ENCODE assay signal across 8 mouse cellular contexts in the genomic region with DNA sequence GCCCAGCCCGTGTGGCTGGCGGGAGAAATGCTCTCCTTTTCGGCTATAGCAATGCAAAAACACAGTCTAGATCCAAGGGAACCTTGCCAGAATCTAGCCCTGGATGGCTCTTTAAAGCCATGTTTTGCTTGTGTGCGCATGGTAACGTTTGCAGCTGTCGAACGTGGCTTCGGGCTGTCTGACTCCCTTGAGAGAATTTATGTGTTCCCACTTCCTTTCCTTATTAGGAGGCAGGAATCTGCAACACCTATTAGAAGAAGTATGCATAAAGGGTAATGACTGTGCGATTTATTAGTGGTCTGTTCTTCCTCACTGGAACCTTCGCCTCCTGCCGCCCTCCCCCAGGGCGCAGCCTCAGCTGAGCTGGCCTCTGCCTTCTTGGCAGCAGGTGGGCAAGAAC.
DNase-seq lines count a peak whose midpoint lies in the region; ATAC-seq and TF ChIP-seq lines count a peak whose summit lies in the region.

No protein-coding gene starts in this region.

- H3K27me3 ChIP-seq in heart, embryonic 10.5 days (ENCODE audit: insufficient read depth, poor library complexity, severe bottlenecking) = no peaks in the 10 kb centered on the region
- no peaks in the 10 kb centered on the region for H3K27me3 ChIP-seq in myocyte (ENCODE audit: control insufficient read depth, insufficient read depth, insufficient read length)
- no peaks in the 10 kb centered on the region for H3K27me3 ChIP-seq in midbrain, embryonic 16.5 days (ENCODE audit: control insufficient read depth, insufficient read depth, low read depth, low read length)

- H3K36me3 ChIP-seq in heart, embryonic 10.5 days = no peaks in the 10 kb centered on the region
- H3K36me3 ChIP-seq in myocyte (ENCODE audit: control insufficient read depth, insufficient read depth) = no peaks in the 10 kb centered on the region
- no peaks in the 10 kb centered on the region for H3K36me3 ChIP-seq in midbrain, embryonic 16.5 days (ENCODE audit: control insufficient read depth, insufficient read depth, low read length)

- no peak overlapping the region for H3K4me3 ChIP-seq in heart, embryonic 10.5 days
- H3K4me3 ChIP-seq in myocyte = no peak overlapping the region
- H3K4me3 ChIP-seq in midbrain, embryonic 16.5 days (ENCODE audit: low read depth, low read length) = no peak overlapping the region

- peak; percentile 10 to 14 for DNase-seq in frontal cortex, postnatal 36 days (ENCODE audit: low spot score in 2 of 2)
- DNase-seq in frontal cortex, postnatal 25 days (ENCODE audit: low spot score in 2 of 2) = no peak
- peak; percentile 20 for DNase-seq in brain, adult 2 months (ENCODE audit: low read depth, low spot score)
- no peak for DNase-seq in heart, embryonic 10.5 days (ENCODE audit: low spot score)
- DNase-seq in kidney, postnatal 14 days = peak; percentile 70
- no peak for DNase-seq in thymus, postnatal 0 days (ENCODE audit: low spot score)

- H3K9ac ChIP-seq in midbrain, embryonic 16.5 days (ENCODE audit: low read depth, low read length) = no peak overlapping the region

- no peak overlapping the region for H3ac ChIP-seq in myocyte (ENCODE audit: control insufficient read depth, insufficient read length)

- H3K4me2 ChIP-seq in myocyte (ENCODE audit: low read depth) = no peak overlapping the region
- H3K4me2 ChIP-seq in midbrain, embryonic 16.5 days (ENCODE audit: low read length) = no peak overlapping the region

- H3K4me1 ChIP-seq in heart, embryonic 10.5 days = peaks cover 12% of the 10 kb centered on the region
- no peaks in the 10 kb centered on the region for H3K4me1 ChIP-seq in midbrain, embryonic 16.5 days (ENCODE audit: control insufficient read depth, insufficient read depth, low read length)

- ATAC-seq in midbrain, embryonic 16.5 days = no peak

- WGBS in heart, embryonic 10.5 days = 44% methylated on average over 12 of the region's 12 CpGs
- 53% methylated on average over 12 of the region's 12 CpGs for WGBS in midbrain, embryonic 16.5 days

- no peaks in the 10 kb centered on the region for H3K9me3 ChIP-seq in heart, embryonic 10.5 days
- no peaks in the 10 kb centered on the region for H3K9me3 ChIP-seq in midbrain, embryonic 16.5 days (replicated peaks; ENCODE audit: control insufficient read depth, low read length, poor library complexity, severe bottlenecking)

- peak overlapping the region; percentile 57; the same call in 1 of the 2 replicates for H3K27ac ChIP-seq in heart, embryonic 10.5 days
- H3K27ac ChIP-seq in midbrain, embryonic 16.5 days (ENCODE audit: low read length) = no peak overlapping the region

- H3K79me2 ChIP-seq in myocyte (ENCODE audit: control insufficient read depth, insufficient read depth) = no peaks in the 10 kb centered on the region

- no peak for TF ChIP-seq POLR2A in myocyte (IDR thresholded peaks at IDR 0.05; ENCODE audit: insufficient read length, low read depth)

TF ChIP-seq in myocyte, 11 proteins besides CTCF, POLR2A, EP300 and RAD21:
- peak in 1 of 3 experiments; percentile 59 for TF ChIP-seq MYOG (IDR thresholded peaks at IDR 0.05; ENCODE audit: control insufficient read depth in 1 of 3, insufficient read depth in 1 of 3, insufficient read length in 2 of 3, low read depth in 2 of 3)
- TF ChIP-seq TCF3 (IDR thresholded peaks at IDR 0.05; ENCODE audit: insufficient read length, low read depth) = no peak
- peak in 2 of 3 experiments; percentile 75 to 79 for TF ChIP-seq MYOD1 (IDR thresholded peaks at IDR 0.05; ENCODE audit: control insufficient read depth in 1 of 3, insufficient read length in 2 of 3, low read depth in 2 of 3)
- no peak for TF ChIP-seq POLR2AphosphoS2 (IDR thresholded peaks at IDR 0.05; ENCODE audit: insufficient read length, low read depth)
- TF ChIP-seq USF1 (IDR thresholded peaks at IDR 0.05; ENCODE audit: low read depth) = no peak
- TF ChIP-seq SRF (IDR thresholded peaks at IDR 0.05; ENCODE audit: control insufficient read depth, insufficient read length, low read depth) = peak; percentile 76

Comparison
In these comparisons a context has a peak if more than half of its experiments do, and no peak if none do; other contexts are left out.
1. DNase-seq: peak in frontal cortex, postnatal 36 days (2 of 2), brain, adult 2 months (single experiment) and kidney, postnatal 14 days (single experiment); none in frontal cortex, postnatal 25 days (0 of 2), heart, embryonic 10.5 days (single experiment) and thymus, postnatal 0 days (single experiment).